ENCODE assay signal across 17 mouse cellular contexts in genomic region chr13:52794232-52794631, GRCm38 (mm10).
"Had no signal": no experiment of that assay in that cellular context is flagged by ENCODE, and none has a peak within 500 bp of the region (broad histone marks: within the 10 kb centered on the region; RNA-seq: fewer than 3 reads in every experiment).

No protein-coding gene starts in this region.

- H3K27me3 ChIP-seq: liver, embryonic 15.5 days; lung, embryonic 15.5 days; midbrain, embryonic 13.5 days; midbrain, embryonic 15.5 days; neural tube, embryonic 12.5 days; stomach, embryonic 15.5 days had no signal

- H3K36me3 ChIP-seq: liver, embryonic 15.5 days; lung, embryonic 15.5 days; midbrain, embryonic 13.5 days; midbrain, embryonic 15.5 days; neural tube, embryonic 12.5 days; stomach, embryonic 15.5 days had no signal

- H3K27ac ChIP-seq: liver, embryonic 15.5 days; lung, embryonic 15.5 days; macrophage; midbrain, embryonic 13.5 days; midbrain, embryonic 15.5 days; neural tube, embryonic 12.5 days; stomach, embryonic 15.5 days; stomach, postnatal 0 days had no signal

- H3K4me3 ChIP-seq: liver, embryonic 15.5 days; lung, embryonic 15.5 days; midbrain, embryonic 13.5 days; midbrain, embryonic 15.5 days; neural tube, embryonic 12.5 days; stomach, embryonic 15.5 days had no signal

- ATAC-seq: liver, postnatal 0 days; lung, postnatal 0 days; midbrain, embryonic 13.5 days; midbrain, embryonic 15.5 days had no signal

- DNase-seq: liver, postnatal 0 days; lung, adult 2 months; lung, postnatal 14 days; right cerebral cortex, postnatal 14 days; thymus, adult 2 months; thymus, postnatal 36 days had no signal

- H3K9ac ChIP-seq: liver, embryonic 15.5 days; liver, postnatal 0 days; lung, embryonic 15.5 days; midbrain, embryonic 13.5 days; midbrain, embryonic 15.5 days; neural tube, embryonic 12.5 days; stomach, embryonic 15.5 days had no signal

- H3K9me3 ChIP-seq: liver, embryonic 15.5 days; lung, embryonic 15.5 days; megakaryocyte, embryonic 14.5 days; midbrain, embryonic 13.5 days; midbrain, embryonic 15.5 days; neural tube, embryonic 12.5 days; stomach, embryonic 15.5 days had no signal

- H3K4me1 ChIP-seq: liver, embryonic 15.5 days; midbrain, embryonic 13.5 days; midbrain, embryonic 15.5 days; neural tube, embryonic 12.5 days; stomach, embryonic 15.5 days had no signal

- H3K4me2 ChIP-seq: liver, embryonic 15.5 days; lung, embryonic 15.5 days; midbrain, embryonic 11.5 days; midbrain, embryonic 13.5 days; midbrain, embryonic 15.5 days; neural tube, embryonic 12.5 days; stomach, embryonic 15.5 days had no signal
